Mouse (Mus musculus): ENCODE measurements around the gene Slc25a33.

Gene Slc25a33

GRCm38 (mm10) chr4:149794966-149795477, 20.9 kb upstream of the Slc25a33 start:
- DNase-seq (ENCODE audit: low spot score in 2 of 2) = no peak

- no peak for DNase-seq (ENCODE audit: low spot score in 2 of 2)
These were observed 19.9 kb upstream of the Slc25a33 start for GRCm38 (mm10) chr4:149794010-149794338.

GRCm38 (mm10) chr4:149793156-149794009, 19.3 kb upstream of the Slc25a33 start:
- DNase-seq (ENCODE audit: low spot score in 2 of 2) = no peak

- DNase-seq (ENCODE audit: low spot score in 2 of 2) = no peak
These were observed 18.2 kb upstream of the Slc25a33 start for GRCm38 (mm10) chr4:149792159-149792800.

GRCm38 (mm10) chr4:149791470-149791869, 17.4 kb upstream of the Slc25a33 start:
- DNase-seq (ENCODE audit: low spot score in 2 of 2) = no peak

- no peak for DNase-seq (ENCODE audit: low spot score in 2 of 2)
These were observed 16.9 kb upstream of the Slc25a33 start for GRCm38 (mm10) chr4:149790969-149791368.

GRCm38 (mm10) chr4:149790546-149790945, 16.5 kb upstream of the Slc25a33 start:
- no peak for DNase-seq (ENCODE audit: low spot score in 2 of 2)

GRCm38 (mm10) chr4:149789421-149790194, 15.5 kb upstream of the Slc25a33 start:
- DNase-seq (ENCODE audit: low spot score in 2 of 2) = no peak

- DNase-seq (ENCODE audit: low spot score in 2 of 2) = no peak
These were observed 10.8 kb upstream of the Slc25a33 start for GRCm38 (mm10) chr4:149784901-149785300.

GRCm38 (mm10) chr4:149784371-149784770, 10.3 kb upstream of the Slc25a33 start:
- no peak for DNase-seq (ENCODE audit: low spot score in 2 of 2)

GRCm38 (mm10) chr4:149782975-149783374, 8.9 kb upstream of the Slc25a33 start:
- DNase-seq (ENCODE audit: low spot score in 2 of 2) = no peak

GRCm38 (mm10) chr4:149780565-149781356, 6.7 kb upstream of the Slc25a33 start:
- DNase-seq (ENCODE audit: low spot score in 2 of 2) = no peak

GRCm38 (mm10) chr4:149779966-149780365, 5.9 kb upstream of the Slc25a33 start:
- no peak for DNase-seq (ENCODE audit: low spot score in 2 of 2)

- no peak for DNase-seq (ENCODE audit: low spot score in 2 of 2)
These were observed 3.0 kb upstream of the Slc25a33 start for GRCm38 (mm10) chr4:149777126-149777525.

GRCm38 (mm10) chr4:149775760-149776362, 1.8 kb upstream of the Slc25a33 start:
- DNase-seq (ENCODE audit: low spot score in 2 of 2) = no peak

GRCm38 (mm10) chr4:149775330-149775729, 1.3 kb upstream of the Slc25a33 start:
- DNase-seq (ENCODE audit: low spot score in 2 of 2) = no peak

GRCm38 (mm10) chr4:149773408-149774093, 526 bp downstream of the Slc25a33 start:
- DNase-seq (ENCODE audit: low spot score in 2 of 2) = peak in 1 of 2 experiments; percentile 35

GRCm38 (mm10) chr4:149772394-149772793, 1.7 kb downstream of the Slc25a33 start:
- no peak for DNase-seq (ENCODE audit: low spot score in 2 of 2)

- no peak for DNase-seq (ENCODE audit: low spot score in 2 of 2)
These were observed 8.9 kb downstream of the Slc25a33 start for GRCm38 (mm10) chr4:149765201-149765600.

GRCm38 (mm10) chr4:149763335-149763734, 10.7 kb downstream of the Slc25a33 start:
- DNase-seq (ENCODE audit: low spot score in 2 of 2) = no peak
